Comparison of ENCODE assay signal across 22 mouse cellular contexts in the genomic region with DNA sequence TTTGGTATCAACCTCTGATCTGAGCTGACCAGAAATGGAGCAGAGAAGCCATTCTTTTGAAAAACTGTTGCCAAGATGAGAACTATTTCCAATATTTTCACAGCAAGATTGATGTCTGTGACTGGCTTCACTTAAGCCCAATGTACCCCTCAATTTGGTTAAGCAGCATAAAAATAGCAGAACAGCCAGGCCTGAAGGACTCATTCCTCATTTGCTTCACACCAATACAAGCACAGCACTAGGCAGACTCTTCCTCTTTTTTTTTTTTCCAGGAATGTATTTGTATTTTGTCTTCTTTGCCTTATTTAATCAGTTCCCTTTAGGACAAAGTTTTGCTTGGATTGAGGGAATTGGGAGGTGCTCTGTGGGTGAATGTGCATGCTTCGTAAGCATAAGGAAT.
"Had no signal": no experiment of that assay in that cellular context is flagged by ENCODE, and none has a peak within 500 bp of the region (broad histone marks: within the 10 kb centered on the region; RNA-seq: fewer than 3 reads in every experiment).

No protein-coding gene starts in this region.

- H3K9me3 ChIP-seq: liver, embryonic 15.5 days; lung, embryonic 15.5 days; midbrain, embryonic 10.5 days; midbrain, embryonic 12.5 days; neural tube, embryonic 13.5 days; neural tube, embryonic 15.5 days; stomach, embryonic 15.5 days had no signal

- H3K4me2 ChIP-seq: liver, embryonic 15.5 days; lung, embryonic 15.5 days; midbrain, embryonic 12.5 days; neural tube, embryonic 13.5 days; neural tube, embryonic 15.5 days; stomach, embryonic 15.5 days had no signal

- H3K9ac ChIP-seq: liver, embryonic 15.5 days; liver, postnatal 0 days; lung, embryonic 15.5 days; midbrain, embryonic 12.5 days; neural tube, embryonic 13.5 days; neural tube, embryonic 15.5 days; stomach, embryonic 15.5 days had no signal

- H3K27me3 ChIP-seq: liver, embryonic 15.5 days; lung, embryonic 15.5 days; midbrain, embryonic 12.5 days; neural tube, embryonic 13.5 days; neural tube, embryonic 15.5 days; stomach, embryonic 15.5 days had no signal

- H3K4me3 ChIP-seq: liver, embryonic 15.5 days; lung, embryonic 15.5 days; midbrain, embryonic 10.5 days; midbrain, embryonic 12.5 days; myocyte; neural tube, embryonic 13.5 days; neural tube, embryonic 15.5 days; stomach, embryonic 15.5 days had no signal

- DNase-seq: liver, postnatal 0 days; lung, adult 2 months; lung, postnatal 14 days; lung, postnatal 4 days; midbrain, embryonic 14.5 days; retina, postnatal 1 day; right cerebral cortex, adult 18-20 months; right cerebral cortex, postnatal 25 days; thymus, adult 2 months; thymus, postnatal 25 days; thymus, postnatal 4 days had no signal

- H3K27ac ChIP-seq: liver, embryonic 15.5 days; lung, embryonic 15.5 days; midbrain, embryonic 10.5 days; midbrain, embryonic 12.5 days; neural tube, embryonic 13.5 days; neural tube, embryonic 15.5 days; stomach, embryonic 15.5 days; stomach, postnatal 0 days had no signal

- H3K4me1 ChIP-seq: liver, embryonic 15.5 days; lung, embryonic 15.5 days; midbrain, embryonic 10.5 days; midbrain, embryonic 12.5 days; neural tube, embryonic 13.5 days; neural tube, embryonic 15.5 days; stomach, embryonic 15.5 days had no signal

- H3K36me3 ChIP-seq: liver, embryonic 15.5 days; lung, embryonic 15.5 days; midbrain, embryonic 10.5 days; midbrain, embryonic 12.5 days; neural tube, embryonic 13.5 days; neural tube, embryonic 15.5 days; stomach, embryonic 15.5 days had no signal

- ATAC-seq: liver, postnatal 0 days; lung, postnatal 0 days; midbrain, embryonic 16.5 days had no signal
